Mouse (Mus musculus) spleen, adult 2 months (tissue): ENCODE results near the gene Akirin1.

Experiments used
- CTCF ChIP-seq: fragments of 200-500 bp; IDR thresholded peaks from 2 replicates; pipeline ENCODE4 v1.5.1; 2011; ENCODE audit warnings: mild to moderate bottlenecking, inconsistent platforms; ENCODE audit not compliant: insufficient read depth, insufficient read length, insufficient replicate concordance; ENCODE audit errors: extremely low read depth
- POLR2A ChIP-seq: fragments of 200-500 bp; IDR thresholded peaks from 2 replicates; pipeline ENCODE4 v1.6.1; 2011; ENCODE audit warnings: low read depth, low read length, inconsistent platforms

- no peak for TF ChIP-seq CTCF
- no peak for TF ChIP-seq POLR2A
Measured at GRCm38 (mm10) chr4:123738708-123739107, 11.4 kb downstream of the Akirin1 start.
